9 mouse cellular contexts compared by ENCODE assay signal in the genomic region with DNA sequence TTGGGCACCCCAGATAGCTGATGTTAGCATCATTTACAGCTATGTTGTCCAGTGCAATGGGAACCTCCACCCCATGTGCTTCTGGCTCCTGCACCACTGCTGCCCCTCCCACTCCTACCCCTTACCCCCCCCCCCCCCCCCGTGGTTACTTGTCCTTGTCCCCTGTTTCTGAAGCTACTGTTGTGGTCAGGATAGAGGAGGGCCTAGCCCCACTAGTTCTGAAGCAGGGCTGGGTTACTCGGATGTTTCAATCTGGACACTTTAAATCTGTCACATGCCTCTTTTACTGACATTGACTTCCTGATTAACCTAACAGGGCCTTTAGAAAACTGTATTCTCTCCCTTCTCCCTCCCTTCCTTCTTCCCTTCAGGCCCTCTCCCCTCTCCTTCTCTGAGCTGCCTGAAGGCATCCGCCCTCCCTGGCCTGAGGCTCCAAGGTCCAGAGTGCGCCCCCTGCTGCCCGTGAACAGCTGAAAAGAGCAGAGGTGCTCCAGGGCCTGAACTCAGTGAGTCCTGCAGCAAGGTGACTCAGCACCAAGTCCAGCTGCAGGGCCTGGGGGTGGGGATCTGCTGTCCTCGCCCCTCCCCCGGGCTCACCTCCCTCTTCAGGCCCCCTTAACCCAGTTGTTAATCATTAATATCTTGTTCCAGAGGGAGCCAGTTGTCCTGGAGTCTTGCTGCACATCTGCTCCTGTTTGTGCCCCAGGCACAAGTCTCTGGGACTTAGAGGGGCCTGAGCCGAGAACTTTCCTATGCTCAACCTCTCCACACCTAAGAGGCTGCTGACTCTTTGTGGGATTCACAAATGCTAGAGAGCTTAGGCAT. TPM values are rescaled to one million over a fixed set of nuclear protein-coding genes. Genes with fewer than 3 reads are reported as not detected.
DNase-seq lines count a peak whose midpoint lies in the region; ATAC-seq and TF ChIP-seq lines count a peak whose summit lies in the region.
"Had no signal": no experiment of that assay in that cellular context is flagged by ENCODE, and none has a peak within 500 bp of the region (broad histone marks: within the 10 kb centered on the region; RNA-seq: fewer than 3 reads in every experiment).

No protein-coding gene starts in this region.

- peak; percentile 53; the same call in 1 of the 2 replicates for TF ChIP-seq CTCF in G1E (IDR thresholded peaks at IDR 0.05; ENCODE audit: low read depth, low read length)
- TF ChIP-seq CTCF in forebrain, postnatal 0 days (IDR thresholded peaks at IDR 0.05; ENCODE audit: low read depth), result peak; percentile 80
- peak; percentile 87 for TF ChIP-seq CTCF in lung, embryonic 14.5 days (IDR thresholded peaks at IDR 0.05; ENCODE audit: low read depth)
- peak; percentile 82 for TF ChIP-seq CTCF in olfactory bulb, adult 2 months (IDR thresholded peaks at IDR 0.05; ENCODE audit: insufficient read depth, low read depth, low read length)

- H3K27me3 ChIP-seq in G1E (ENCODE audit: insufficient read depth, low read length), result peaks cover 19% of the 10 kb centered on the region
- no peaks in the 10 kb centered on the region for H3K27me3 ChIP-seq in forebrain, postnatal 0 days (ENCODE audit: insufficient read depth, low read length)
- H3K27me3 ChIP-seq in lung, embryonic 14.5 days (ENCODE audit: insufficient read depth, low read length), result no peaks in the 10 kb centered on the region

- peak; percentile 88 for ATAC-seq in G1E (ENCODE audit: extremely low read depth, insufficient number of reproducible peaks, low FRiP score, poor library complexity, severe bottlenecking)
- peak; percentile 78 for ATAC-seq in forebrain, postnatal 0 days
- peak; percentile 78 to 81 for ATAC-seq in hematopoietic stem cell, adult 5-6 weeks (replicated peaks in 1 of 2; ENCODE audit: insufficient read depth in 1 of 2, low FRiP score in 2 of 2, low TSS enrichment in 1 of 2, low read depth in 1 of 2, poor library complexity in 2 of 2, severe bottlenecking in 2 of 2)
- peak; percentile 87 for ATAC-seq in lung, embryonic 14.5 days (ENCODE audit: insufficient read depth)

- 26% methylated on average over 8 of the region's 8 CpGs for WGBS in forebrain, postnatal 0 days
- WGBS in lung, embryonic 14.5 days, result 26% methylated on average over 7 of the region's 8 CpGs
- 29% methylated on average over 8 of the region's 8 CpGs for WGBS in olfactory bulb, adult 2 months

- no peak overlapping the region for H3K4me3 ChIP-seq in G1E (ENCODE audit: low read depth, low read length)
- no peak overlapping the region for H3K4me3 ChIP-seq in forebrain, postnatal 0 days (ENCODE audit: low read depth, low read length)
- H3K4me3 ChIP-seq in lung, embryonic 14.5 days (ENCODE audit: low read depth, low read length), result no peak overlapping the region
- no peak overlapping the region for H3K4me3 ChIP-seq in olfactory bulb, adult 2 months (ENCODE audit: insufficient read depth, low read depth, low read length)

- no peak overlapping the region for H3K9ac ChIP-seq in forebrain, postnatal 0 days
- no peak overlapping the region for H3K9ac ChIP-seq in lung, embryonic 14.5 days

- no peak overlapping the region for H3K4me2 ChIP-seq in forebrain, postnatal 0 days (ENCODE audit: low read depth)
- no peak overlapping the region for H3K4me2 ChIP-seq in lung, embryonic 14.5 days

- DNase-seq in G1E (ENCODE audit: low spot score), result peak; percentile 70
- DNase-seq in cerebellum, adult 11-12 months, result peak; percentile 32
- peak; percentile 62 for DNase-seq in forebrain, postnatal 0 days
- DNase-seq in layer of hippocampus, adult 8-10 months (ENCODE audit: low spot score in 2 of 2), result peak; percentile 41 to 74
- DNase-seq in lung, embryonic 14.5 days, result peak; percentile 88
- peak; percentile 54 to 59 for DNase-seq in thymus, adult 18-20 months

- no peak overlapping the region for H3K27ac ChIP-seq in forebrain, postnatal 0 days (ENCODE audit: low read depth, low read length)
- H3K27ac ChIP-seq in lung, embryonic 14.5 days (ENCODE audit: low read depth), result no peak overlapping the region
- no peak overlapping the region for H3K27ac ChIP-seq in olfactory bulb, adult 2 months (ENCODE audit: insufficient read depth, low read depth, low read length)

- H3K9me3 ChIP-seq in G1E (replicated peaks), result no peaks in the 10 kb centered on the region
- H3K9me3 ChIP-seq in forebrain, postnatal 0 days (ENCODE audit: low read length), result no peaks in the 10 kb centered on the region
- no peaks in the 10 kb centered on the region for H3K9me3 ChIP-seq in lung, embryonic 14.5 days (ENCODE audit: low read depth, low read length)
- H3K9me3 ChIP-seq: megakaryocyte, embryonic 14.5 days had no signal

- TF ChIP-seq POLR2A in olfactory bulb, adult 2 months (IDR thresholded peaks at IDR 0.05; ENCODE audit: insufficient read depth, low read depth, low read length), result no peak

- no peaks in the 10 kb centered on the region for H3K36me3 ChIP-seq in G1E (replicated peaks)
- no peaks in the 10 kb centered on the region for H3K36me3 ChIP-seq in forebrain, postnatal 0 days (ENCODE audit: insufficient read depth)
- no peaks in the 10 kb centered on the region for H3K36me3 ChIP-seq in lung, embryonic 14.5 days (ENCODE audit: insufficient read depth)

- peaks cover 20% of the 10 kb centered on the region for H3K4me1 ChIP-seq in G1E (ENCODE audit: insufficient read depth, low read depth, low read length)
- no peaks in the 10 kb centered on the region for H3K4me1 ChIP-seq in forebrain, postnatal 0 days (ENCODE audit: insufficient read depth)
- no peaks in the 10 kb centered on the region for H3K4me1 ChIP-seq in lung, embryonic 14.5 days (ENCODE audit: insufficient read depth)
- peaks cover 6% of the 10 kb centered on the region for H3K4me1 ChIP-seq in olfactory bulb, adult 2 months (ENCODE audit: control insufficient read depth, insufficient read depth, low read length)

RNA-seq across cellular contexts. Expression of gene Rd3, which starts 13.0 kb away (rescaled TPM):
- total RNA-seq in G1E (2014; fragmentation: Nextera tagmentation), result not detected in 2 replicates
- total RNA-seq in G1E (2017), result 0.12 TPM in 1 of 2 replicates, not detected in the other
- polyA plus RNA-seq in G1E (2012), result not detected in 2 replicates
- 0.92 and 1.9 TPM in 2 replicates for total RNA-seq in forebrain, postnatal 0 days (2014; rRNA removed)
- polyA plus RNA-seq in forebrain, postnatal 0 days (2015; fragmentation: Nextera tagmentation; extraction: Ambion mirVana), result 3.3 and 3.4 TPM in 2 replicates
- total RNA-seq in hematopoietic stem cell, adult 5-6 weeks (2017), result not detected in 2 replicates
- under 1 TPM in 3 of 4 experiments, not detected in 1; 0.11 to 0.45 (median 0.19) TPM for total RNA-seq in layer of hippocampus, adult 8-10 months (2022)
- polyA plus RNA-seq in lung, embryonic 14.5 days (2014; fragmentation: Nextera tagmentation; extraction: Ambion mirVana), result 0.45 and 1.8 TPM in 2 replicates
- polyA plus RNA-seq in olfactory bulb, adult 2 months (2012; ENCODE audit: insufficient read depth, insufficient read length, low replicate concordance, missing spikeins), result not detected in 2 replicates

RNA-seq across cellular contexts. Expression of gene Slc30a1, which starts 57.6 kb away (rescaled TPM):
- 12.0 and 14.4 TPM in 2 replicates for total RNA-seq in G1E (2014; fragmentation: Nextera tagmentation)
- total RNA-seq in G1E (2017), result 16.0 and 16.1 TPM in 2 replicates
- 12.0 and 12.8 TPM in 2 replicates for polyA plus RNA-seq in G1E (2012)
- total RNA-seq in forebrain, postnatal 0 days (2014; rRNA removed), result 22.4 and 32.4 TPM in 2 replicates
- 4.1 and 4.9 TPM in 2 replicates for polyA plus RNA-seq in forebrain, postnatal 0 days (2015; fragmentation: Nextera tagmentation; extraction: Ambion mirVana)
- total RNA-seq in hematopoietic stem cell, adult 5-6 weeks (2017), result 5.7 and 6.5 TPM in 2 replicates
- 10 to 100 TPM; 24.2 to 37.1 (median 30.2) TPM for total RNA-seq in layer of hippocampus, adult 8-10 months (2022)
- 2.9 and 3.9 TPM in 2 replicates for polyA plus RNA-seq in lung, embryonic 14.5 days (2014; fragmentation: Nextera tagmentation; extraction: Ambion mirVana)
- polyA plus RNA-seq in olfactory bulb, adult 2 months (2012; ENCODE audit: insufficient read depth, insufficient read length, low replicate concordance, missing spikeins), result not detected in 2 replicates

Comparison
In these comparisons a context has a peak if more than half of its experiments do, and no peak if none do; other contexts are left out.
1. DNase-seq: peak in every context shown above with its lines; median percentile 88 in lung, embryonic 14.5 days; 70 in G1E; 62 in forebrain, postnatal 0 days; 58 in layer of hippocampus, adult 8-10 months; 56 in thymus, adult 18-20 months; 32 in cerebellum, adult 11-12 months.